Mouse (Mus musculus): Measurements from ENCODE around the gene Map3k6.

Gene Map3k6

DNA sequence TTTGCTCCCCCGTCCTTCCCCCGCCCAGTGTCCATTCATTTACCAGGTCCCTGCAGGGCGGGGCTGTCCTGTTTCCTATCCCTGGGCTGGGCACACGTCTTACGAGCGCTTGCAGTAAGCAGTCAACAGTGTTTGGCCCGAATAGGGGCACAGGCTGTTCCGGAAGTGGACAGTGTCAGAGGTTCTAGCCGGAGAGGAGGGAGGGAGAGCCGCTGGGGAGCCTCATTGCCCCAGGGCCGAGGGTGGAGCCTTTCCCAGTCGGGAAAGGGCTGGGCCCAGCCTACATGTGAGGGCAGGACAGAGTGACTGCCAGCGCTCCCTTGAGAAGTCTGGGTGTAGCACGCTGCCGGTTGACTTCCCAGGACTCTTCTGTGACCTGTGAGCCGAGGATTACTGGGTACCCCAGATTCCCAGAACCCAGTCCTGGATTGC lies at the start of gene Map3k6:
Gene Map3k6, plus strand, starts transcription at position 329 of the 432 bp plus-strand sequence.
- DNase-seq (ENCODE audit: low spot score in 2 of 2), result peak; percentile 30 to 48

DNA sequence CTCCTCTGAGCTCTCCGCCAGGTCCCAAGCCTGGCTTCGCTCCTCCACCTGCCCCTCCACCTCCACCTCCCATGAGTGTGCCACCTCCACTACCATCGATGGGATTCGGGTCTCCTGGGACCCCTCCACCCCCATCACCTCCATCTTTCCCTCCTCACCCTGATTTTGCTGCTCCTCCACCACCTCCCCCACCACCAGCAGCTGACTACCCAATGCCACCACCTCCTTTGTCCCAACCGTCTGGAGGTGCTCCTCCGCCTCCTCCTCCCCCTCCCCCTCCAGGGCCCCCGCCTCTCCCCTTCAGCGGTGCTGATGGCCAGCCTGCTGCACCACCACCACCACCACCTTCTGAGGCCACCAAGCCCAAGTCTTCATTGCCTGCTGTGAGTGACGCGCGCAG lies 46.1 kb upstream of the Map3k6 start:
- no peak for DNase-seq (ENCODE audit: low spot score in 2 of 2)

DNA sequence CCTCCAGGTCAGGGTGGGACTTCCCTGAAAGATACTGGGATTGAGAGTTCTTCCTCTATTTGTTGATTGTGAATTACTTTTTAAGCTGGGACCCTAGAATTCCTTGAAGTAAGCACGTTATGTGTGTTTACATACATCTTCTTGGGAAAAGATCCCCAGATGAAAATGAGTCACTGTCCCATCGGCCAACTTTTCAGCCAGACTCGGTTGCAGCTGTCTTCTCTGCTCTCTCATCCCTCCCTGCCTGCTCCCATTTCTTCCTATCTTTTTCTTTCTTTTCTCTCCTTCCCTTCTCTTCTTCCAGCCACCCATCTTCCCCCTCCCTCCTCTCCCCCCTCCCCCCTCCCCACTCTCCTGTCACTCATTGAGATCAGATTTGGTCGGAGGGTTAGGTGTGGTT lies 45.6 kb upstream of the Map3k6 start:
- no peak for DNase-seq (ENCODE audit: low spot score in 2 of 2)

DNA sequence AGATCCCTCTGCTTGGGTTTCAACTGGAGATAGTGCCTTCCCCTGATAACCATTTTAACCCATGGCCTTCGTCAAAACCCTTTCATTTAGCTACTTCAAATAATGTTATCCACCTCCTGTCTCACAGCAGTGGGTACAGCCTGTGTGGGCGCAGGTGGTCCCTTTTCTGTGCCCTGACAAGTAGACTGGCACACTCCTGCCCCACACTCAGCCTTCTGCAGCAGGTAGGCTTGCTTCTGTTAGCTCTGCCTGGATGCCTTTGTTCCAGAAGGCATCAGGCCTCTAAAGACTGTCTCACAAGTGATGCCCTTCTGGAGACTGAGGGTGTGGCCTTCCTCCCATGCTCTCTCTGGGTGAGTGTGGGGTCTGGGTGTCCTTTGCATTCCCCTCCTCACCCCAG lies 44.5 kb upstream of the Map3k6 start:
- DNase-seq (ENCODE audit: low spot score in 2 of 2), result no peak

DNA sequence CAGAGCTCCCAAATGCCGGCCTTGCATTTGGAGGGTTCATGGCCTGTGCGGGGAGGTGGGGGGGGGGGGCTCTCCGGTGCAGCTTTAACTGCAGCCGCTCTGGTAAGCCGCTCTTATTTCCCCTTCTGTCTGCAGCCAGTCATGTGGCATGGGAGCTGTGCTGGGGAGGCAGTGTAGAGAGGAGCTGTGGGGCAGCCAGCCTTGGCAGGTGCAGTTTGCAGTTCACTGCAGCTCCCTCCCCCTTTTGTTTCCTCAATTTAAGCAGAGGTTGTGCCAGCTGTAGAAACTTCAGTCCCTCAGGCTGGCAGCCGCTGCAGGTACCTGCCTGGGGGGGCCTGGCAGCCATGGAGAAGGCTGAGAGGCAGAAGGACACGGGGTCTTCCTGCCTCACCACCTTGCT lies 43.8 kb upstream of the Map3k6 start:
- DNase-seq (ENCODE audit: low spot score in 2 of 2), result peak; percentile 82 to 86

DNA sequence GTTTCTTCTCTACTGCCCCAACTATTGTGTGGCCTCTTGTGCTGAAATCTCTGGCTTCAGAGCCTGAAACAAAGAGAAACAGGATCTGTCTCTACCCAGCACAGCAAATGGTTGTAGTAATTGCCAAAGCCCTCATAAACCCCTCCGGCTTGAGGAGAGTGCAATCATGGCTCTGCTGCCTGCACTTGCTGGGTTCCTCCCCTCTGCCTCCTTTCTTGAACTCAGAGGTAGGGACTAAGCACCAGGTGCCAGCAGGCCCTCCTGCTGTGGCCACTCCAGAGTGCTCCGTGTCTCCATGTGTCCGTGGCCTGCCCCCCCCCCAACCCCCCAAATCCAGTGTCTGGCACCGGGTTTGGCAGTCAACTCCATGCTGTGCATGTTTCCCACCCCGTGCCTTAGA lies 43.3 kb upstream of the Map3k6 start:
- no peak for DNase-seq (ENCODE audit: low spot score in 2 of 2)

DNA sequence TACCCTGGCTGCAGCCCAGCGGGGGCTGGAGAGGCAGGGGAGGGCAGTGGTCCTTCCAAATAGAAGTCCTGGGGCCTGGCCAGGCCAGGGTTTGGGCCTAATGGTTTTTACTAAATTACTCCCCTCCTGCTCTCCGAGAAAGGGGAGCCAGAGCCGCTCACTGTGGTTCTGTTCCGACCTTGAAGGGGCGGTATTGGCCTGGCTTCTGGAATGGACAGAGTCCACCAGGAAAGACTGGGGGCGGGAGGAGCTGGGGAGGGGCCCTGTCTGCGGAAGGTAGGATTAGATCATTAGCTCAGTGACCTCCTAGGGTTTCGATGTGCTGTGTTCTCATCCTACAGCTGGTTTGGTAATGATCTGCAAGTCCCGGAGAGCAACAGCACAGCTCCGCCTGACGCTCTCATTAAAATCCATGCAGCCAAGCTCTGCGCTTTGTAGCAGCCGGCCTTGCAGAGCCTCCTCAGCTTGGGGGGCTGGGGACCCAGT lies 42.8 kb upstream of the Map3k6 start:
- no peak for DNase-seq (ENCODE audit: low spot score in 2 of 2)

DNA sequence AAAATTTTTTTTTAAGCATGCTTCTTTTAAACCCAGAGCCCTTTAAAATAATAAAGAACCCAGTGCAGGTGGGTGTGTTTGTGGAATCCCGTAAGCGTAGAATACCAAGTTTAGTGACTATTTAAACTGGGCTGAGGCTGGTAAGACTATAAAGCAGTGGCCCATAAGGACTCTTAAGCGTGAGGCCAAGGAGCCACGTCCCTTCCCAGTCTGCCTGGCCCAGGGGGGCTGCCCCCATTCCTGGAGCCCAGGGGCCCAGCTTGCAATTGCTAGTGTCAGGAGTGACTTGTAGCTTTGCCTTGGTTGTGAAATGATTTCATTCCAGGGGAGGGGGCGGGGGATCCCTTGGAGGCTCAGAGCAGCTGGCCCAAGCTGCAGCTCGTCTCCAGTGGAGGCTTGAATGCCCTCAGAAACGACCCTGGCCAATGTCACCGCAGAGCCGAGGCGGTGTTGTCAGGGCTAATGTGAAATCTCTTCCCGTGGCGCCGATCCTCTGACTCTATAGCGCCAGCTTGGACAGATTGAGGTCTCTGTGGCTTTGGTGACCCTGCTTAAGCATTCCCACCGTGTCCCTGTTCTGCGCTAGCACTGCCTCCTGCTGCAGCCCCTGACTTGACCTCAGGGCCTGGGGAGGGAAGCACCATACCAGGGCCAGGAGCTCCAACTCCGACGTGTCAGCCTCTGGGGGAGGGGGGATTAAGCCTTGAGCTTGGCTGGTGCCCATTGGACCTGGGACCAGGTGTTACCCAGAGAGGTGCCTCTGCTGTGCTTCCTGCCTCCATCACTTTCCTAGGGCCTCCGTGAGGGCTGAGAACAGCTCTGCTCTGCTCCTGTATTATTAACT lies 42.1 kb upstream of the Map3k6 start:
- no peak for DNase-seq (ENCODE audit: low spot score in 2 of 2)

DNA sequence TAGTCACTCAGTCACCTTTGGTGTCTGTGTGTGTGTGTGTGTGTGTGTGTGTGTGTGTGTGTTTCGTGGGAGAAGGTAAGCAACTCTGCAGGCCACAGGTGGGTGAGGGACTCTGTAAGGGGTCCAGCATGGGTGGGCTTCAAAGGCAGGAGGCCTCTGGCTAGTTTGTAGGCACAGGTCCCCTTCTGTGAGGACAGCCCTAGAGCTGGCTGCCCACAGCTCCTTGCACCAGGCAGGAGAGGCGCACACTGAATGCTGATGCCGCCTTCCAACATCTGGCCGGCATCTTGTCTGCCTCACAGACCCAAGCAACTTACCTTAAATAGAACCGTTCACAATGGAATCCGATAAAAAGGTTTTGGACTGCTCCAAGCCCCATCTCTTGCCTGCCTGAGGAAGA lies 40.9 kb upstream of the Map3k6 start:
- no peak for DNase-seq (ENCODE audit: low spot score in 2 of 2)

DNA sequence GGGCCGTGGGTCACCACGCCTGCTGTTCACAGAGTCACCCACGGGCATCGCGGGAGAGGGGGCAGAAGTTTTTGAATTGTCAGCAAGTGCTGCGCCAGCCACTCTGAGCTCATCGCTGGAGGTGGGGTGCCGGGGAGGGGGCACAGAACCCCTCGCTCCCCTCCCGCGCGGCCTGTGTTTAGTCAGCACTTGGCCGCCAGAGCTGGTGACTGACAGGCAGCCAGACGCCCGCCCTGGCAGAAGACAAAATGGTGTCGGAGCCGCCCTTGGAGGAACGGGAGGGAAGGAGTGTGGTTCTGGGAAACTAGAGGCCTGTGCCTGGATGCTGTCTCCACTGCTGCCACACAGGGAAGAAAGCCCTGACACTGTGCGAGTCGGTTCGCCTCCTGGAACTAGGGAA lies 40.3 kb upstream of the Map3k6 start:
- no peak for DNase-seq (ENCODE audit: low spot score in 2 of 2)

DNA sequence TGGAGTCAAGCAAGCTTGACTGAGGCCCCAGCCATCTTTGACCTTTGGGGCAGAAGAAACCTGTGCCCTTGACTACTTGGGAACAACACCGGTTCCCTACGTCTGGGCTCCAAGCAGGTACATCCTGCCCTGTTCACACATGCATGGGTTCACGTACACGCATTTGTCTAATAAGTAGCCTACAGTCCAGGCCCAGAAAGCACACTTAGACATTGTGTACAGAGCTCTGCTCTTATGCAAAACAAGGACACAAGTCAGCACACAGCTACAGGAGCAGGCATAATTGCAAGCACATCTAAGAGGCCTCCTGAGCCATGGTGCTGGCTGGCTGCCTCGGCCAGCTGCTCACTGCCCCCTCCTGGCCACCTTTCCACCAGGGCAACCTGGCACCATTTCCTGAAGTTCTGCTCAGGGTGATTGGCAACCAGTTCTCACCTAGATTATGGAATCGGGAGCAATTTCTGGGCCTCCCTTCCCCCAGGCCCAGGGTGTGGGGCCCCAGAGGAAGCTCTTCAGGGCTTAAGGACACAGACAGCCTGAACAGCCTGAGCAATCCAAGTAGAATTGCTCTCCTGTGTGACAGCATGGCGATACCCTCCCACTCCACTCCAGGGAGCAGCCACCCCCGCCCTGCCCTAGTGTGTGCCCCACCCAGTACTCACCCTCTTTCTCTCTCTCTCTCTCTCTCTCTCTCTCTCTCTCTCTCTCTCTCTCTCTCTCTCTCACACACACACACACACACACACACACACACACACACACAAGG lies 39.4 kb upstream of the Map3k6 start:
- DNase-seq (ENCODE audit: low spot score in 2 of 2), result peak; percentile 70 to 72

DNA sequence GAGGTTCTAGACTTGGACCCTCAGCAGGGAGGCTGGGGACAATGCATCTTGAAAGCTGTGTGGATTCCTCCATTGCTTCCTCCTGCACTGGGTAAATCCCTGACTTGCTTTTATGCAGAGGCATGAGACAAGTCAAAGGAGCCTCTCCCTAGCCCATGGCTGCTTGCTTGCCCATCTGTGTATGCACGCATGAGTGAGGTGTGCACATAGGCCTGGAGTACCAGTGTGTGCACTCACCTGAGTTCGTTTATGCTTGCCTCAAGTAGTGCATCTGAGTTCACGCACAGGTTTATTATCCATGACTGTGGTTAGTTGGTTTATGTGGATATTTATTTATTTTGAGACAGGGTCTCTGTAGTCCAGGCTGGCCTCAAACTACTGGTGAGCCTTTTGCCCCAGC lies 38.4 kb upstream of the Map3k6 start:
- no peak for DNase-seq (ENCODE audit: low spot score in 2 of 2)

DNA sequence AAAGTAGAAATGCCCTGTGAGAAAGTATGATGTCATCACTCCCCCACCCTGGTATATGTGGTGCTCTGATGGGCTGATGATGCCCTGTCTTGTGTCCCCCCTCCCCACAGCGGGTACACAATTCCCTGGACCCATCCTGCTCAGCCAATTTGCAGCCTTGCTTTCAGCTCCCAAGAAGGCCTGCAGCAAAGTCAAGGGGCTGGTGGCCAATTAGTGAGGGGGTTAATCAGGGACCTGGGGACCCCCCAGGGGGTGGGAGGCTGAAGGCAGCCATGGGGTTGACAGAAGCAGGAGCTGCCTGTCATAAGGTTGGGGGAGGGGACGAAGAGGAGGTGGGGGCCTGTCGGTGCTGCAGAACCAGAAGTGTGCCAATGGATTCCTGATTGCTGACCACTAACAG lies 37.0 kb upstream of the Map3k6 start:
- no peak for DNase-seq (ENCODE audit: low spot score in 2 of 2)

DNA sequence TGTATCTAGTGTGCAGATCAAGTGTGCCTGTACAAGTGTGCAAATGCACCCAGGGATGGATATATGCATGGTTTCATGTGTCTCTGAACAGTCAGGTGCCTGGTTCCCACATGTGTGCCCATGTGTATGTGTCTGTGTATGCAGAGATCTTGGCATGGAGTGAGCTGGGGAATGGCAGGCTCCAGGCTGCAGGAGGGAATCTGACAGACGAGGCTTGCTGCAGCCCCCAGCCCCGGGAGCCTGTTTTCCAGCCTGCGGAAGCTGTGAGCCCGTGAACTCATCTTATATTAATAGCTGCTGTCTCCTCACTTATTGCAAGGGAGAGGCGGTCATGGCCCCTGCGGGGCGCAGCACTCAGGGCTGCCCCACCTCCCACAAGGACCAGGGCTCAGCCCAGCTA lies 36.2 kb upstream of the Map3k6 start:
- no peak for DNase-seq (ENCODE audit: low spot score in 2 of 2)

DNA sequence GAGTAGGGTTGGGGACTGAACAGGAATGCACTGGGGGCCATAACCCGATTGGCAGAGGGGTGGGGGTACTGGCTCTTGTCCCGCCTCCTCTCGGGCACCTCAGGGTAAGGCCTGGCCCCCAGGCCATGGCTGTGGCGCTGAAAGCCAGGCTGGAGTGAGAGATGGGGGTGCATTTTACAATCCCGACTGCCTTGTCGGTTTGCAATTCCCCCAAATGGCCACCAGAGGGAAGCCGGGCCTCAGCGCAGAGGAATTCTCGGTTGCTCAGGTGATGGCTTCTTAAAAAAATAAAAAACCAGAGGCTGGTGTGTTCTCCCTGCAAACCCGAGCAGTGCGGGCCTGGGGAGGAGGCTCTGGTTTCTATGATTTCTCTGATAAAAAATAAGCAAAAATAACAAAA lies 31.3 kb upstream of the Map3k6 start:
- DNase-seq (ENCODE audit: low spot score in 2 of 2), result peak in 1 of 2 experiments; percentile 35

DNA sequence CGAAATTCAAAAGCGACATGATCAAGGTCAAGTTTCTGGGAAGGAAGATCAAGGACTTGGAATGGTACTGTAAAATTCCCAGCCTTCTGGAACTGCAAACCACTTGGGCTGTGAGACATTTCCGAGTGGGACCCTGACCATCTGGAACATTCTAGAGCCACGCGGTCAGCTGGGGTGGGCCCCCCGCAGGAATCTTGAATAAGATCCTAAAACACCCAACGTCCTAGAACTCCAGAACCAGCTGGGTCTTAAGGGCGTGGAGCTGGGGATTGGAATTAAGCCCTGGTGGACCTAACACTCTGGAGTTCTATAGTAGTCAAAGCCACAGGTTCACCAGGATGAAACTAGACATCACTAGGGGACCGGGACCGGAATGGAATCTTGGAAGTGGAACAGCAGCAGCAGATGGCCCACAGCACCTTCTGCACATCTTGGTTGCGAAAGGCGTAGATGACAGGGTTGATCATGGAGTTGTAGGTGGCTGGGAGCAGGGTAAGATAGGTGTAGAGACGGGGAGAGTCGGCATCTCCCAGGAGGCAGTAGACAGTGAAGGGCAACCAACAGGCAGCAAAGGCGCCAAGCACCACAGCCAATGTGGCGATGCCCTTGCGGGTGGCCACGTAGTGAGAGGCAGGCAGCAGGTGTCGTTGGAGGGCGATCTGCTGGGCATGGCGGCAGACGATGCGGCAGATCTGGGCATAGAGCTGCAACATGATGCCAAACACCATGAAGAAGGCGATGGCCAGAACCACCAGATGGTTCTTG lies 30.4 kb upstream of the Map3k6 start:
- DNase-seq (ENCODE audit: low spot score in 2 of 2), result no peak

DNA sequence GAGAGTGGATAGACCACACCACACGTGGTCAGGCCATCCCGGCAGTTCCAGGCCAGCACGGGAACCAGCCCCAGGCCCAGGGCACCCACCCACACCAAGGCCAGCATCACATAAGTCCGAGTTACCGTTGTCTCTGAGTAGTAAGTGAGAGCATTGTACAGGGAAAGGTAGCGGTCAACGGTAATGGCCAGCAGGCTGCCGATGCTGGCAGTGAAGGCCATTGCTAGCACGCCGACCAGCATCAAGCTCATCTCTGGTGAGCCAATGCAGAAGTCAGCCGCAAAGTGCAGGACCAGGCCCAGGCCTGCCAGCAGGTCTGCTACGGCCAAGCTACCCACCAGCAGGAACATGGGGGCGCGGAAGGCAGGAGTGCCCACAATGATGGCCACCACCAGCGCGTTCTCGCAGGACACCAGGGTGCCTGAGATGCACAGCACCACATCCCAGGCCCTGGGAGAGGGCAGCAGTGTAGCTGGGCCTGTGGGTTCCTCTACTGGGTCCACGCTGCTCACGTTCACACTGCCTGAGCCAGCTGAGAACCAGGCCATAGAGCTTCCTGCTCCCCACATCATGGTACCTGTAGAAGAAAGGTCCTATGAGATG lies 29.7 kb upstream of the Map3k6 start:
- no peak for DNase-seq (ENCODE audit: low spot score in 2 of 2)

DNA sequence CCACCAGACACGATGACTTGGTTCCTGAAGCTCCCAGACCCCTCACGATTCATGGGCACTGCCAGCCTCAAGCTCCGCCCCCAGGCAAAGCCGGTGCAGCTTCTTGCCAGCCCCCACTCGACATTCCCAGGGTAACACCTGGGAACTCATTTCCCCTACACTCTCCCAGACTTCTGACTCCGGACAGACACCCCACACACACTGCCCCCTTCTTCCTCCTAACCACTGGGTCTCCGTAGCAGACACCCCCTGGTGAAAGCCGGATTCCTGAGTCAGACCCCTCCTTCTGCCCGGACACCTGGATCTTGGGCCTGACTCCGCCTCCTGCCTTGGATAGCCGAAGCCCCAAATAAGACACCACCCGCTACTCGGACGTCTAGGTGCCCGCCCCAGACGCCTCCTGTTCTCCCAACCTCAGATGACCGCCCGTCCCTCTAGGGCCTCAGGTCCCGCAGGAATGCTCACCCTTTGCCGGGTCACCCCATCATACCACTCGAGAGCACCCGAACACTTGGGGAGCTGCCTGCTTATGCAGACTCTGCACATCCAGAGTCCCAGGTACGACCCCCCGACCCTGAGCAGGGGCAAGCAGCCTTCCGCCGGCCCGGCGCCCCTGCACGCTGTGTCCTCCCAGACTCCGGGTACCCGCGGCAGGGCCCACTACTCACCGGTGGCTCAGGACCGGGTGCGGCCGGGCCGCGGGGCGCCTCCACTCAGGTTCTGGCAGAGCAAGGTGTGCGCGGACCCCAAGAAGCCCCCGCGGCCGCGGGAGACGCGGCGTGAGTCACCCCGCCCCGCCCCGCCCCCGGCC lies 28.7 kb upstream of the Map3k6 start, which contains the start of the genes Cd164l2 and Gpr3:
Gene Cd164l2, plus strand, starts transcription at position 381 of the 811 bp plus-strand sequence.
Gene Gpr3, minus strand, starts transcription at position 786 of the 811 bp plus-strand sequence.
- no peak for DNase-seq (ENCODE audit: low spot score in 2 of 2)

DNA sequence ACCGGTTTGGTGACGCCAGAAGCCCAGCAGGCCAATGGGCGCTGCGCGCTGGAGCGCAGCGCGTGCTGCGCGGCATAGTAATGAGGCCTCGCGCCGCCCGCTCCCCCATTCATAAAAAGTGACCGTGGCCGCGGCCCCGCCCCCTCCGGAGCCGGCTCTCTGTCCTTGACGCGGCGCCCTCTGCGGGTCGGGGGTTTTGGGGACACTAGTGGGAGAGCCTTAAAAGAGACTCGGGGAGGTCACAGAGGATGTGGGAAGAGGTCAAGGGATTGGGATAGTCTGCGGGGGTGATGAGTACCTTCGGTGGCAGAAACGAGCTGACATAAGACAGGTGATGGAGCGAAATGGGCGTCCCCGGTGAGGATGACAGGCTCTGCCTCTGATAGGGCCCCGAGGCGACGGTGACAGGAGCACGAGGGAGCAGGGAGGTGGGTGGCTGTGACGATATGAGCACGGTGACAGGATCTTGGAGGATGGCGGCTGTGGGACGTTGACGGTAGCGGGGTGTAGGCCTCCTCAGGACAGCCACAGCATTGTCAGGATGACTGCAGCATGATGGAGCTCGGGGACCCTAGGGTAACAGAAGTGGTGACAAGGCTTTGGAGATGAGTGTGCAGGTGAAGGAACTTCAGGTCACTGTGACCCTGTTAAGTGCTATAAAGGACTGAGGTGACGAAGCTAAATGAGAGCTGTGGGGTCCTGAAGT lies 27.9 kb upstream of the Map3k6 start:
- DNase-seq (ENCODE audit: low spot score in 2 of 2), result peak; percentile 75 to 77

DNA sequence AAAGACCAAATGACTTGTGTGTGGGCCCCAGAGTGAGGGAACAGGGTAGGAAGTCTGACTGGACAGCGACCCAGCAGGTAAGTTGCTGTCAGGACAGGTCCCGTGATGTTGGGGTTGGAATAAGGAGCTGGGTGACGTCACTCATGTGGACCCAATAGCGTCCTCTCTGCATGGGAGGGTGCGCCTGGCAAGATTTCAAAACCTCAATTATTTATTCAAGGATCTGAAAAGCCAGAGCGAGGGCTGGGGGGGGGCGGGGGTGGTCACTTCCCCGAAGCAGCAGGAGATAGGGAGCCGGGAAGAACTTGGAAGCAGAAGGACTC lies 27.4 kb upstream of the Map3k6 start:
- no peak for DNase-seq (ENCODE audit: low spot score in 2 of 2)
